Mouse (Mus musculus) lung, adult 2 months (tissue): ENCODE data around the gene Higd1a. TPM values are rescaled to one million over a fixed set of nuclear protein-coding genes. Genes with fewer than 3 reads are reported as not detected.

Source experiments
- DNase-seq: peaks from one replicate; pipeline ENCODE4 v3.0.0; 2022
- H3K4me1 ChIP-seq: fragments of 200-500 bp; 2 replicates; pipeline ENCODE4 v1.6.1; 2011; ENCODE audit warnings: low read length; ENCODE audit not compliant: control insufficient read depth, insufficient read depth
- H3K4me3 ChIP-seq: fragments of 200-500 bp; replicated peaks from 2 replicates; pipeline ENCODE3; 2011; ENCODE audit warnings: low read depth, mild to moderate bottlenecking, control low read depth, low read length; ENCODE audit errors: extremely low read depth
- CTCF ChIP-seq: fragments of 200-500 bp; IDR thresholded peaks from 2 replicates; pipeline ENCODE4 v1.5.1; 2011; ENCODE audit warnings: mild to moderate bottlenecking, low read length, control low read depth; ENCODE audit not compliant: insufficient read depth
- POLR2A ChIP-seq: fragments of 200-500 bp; IDR thresholded peaks from 2 replicates; pipeline ENCODE4 v1.6.1; 2011; ENCODE audit warnings: low read depth, mild to moderate bottlenecking, control low read depth, low read length, borderline replicate concordance; ENCODE audit errors: extremely low read depth
- WGBS: fragments of 180-500 bp; shearing (Covaris S2); methylation state at CpG from one replicate; pipeline ENCODE4 v1.1.7; 2018; 5-methylcytosine and 5-hydroxymethylcytosine counted together
- polyA plus RNA-seq: library from polyadenylated mRNA; depleted of rRNA; stranded (reverse); fragments of >200 nt; gene quantifications from 2 replicates; pipeline ENCODE4 v1.2.3, GENCODE M21; 2012

The Higd1a gene
- polyA plus RNA-seq, 1 experiment, result 24.4 TPM

DNA sequence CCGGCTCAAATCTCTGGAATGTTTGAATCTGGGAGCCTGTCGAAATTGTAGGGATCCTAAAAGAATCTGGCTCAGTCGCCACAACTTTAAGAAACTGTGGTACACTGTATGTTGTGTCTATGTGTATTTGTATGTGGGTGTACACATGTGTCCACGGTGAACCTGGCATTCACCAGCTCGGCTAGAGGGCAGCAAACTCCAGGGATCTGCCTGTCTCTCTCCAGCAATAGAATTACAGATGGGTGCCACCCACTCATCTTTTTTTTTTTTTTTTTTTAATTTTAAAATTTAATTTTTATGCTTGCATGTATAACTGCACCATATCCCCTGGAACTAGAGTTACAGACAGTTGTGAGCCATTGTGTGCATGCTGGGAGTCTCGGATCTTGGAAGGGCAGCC, 23.1 kb upstream of the Higd1a start:
- no peak overlapping the region for H3K4me3 ChIP-seq
- no peak for DNase-seq
- 49% methylated on average over 6 of the region's 6 CpGs for WGBS
- H3K4me1 ChIP-seq, result peaks cover 3% of the 10 kb centered on the region
- TF ChIP-seq CTCF, result peak; percentile 52; the same call in 1 of the 2 replicates
- TF ChIP-seq POLR2A, result no peak

DNA sequence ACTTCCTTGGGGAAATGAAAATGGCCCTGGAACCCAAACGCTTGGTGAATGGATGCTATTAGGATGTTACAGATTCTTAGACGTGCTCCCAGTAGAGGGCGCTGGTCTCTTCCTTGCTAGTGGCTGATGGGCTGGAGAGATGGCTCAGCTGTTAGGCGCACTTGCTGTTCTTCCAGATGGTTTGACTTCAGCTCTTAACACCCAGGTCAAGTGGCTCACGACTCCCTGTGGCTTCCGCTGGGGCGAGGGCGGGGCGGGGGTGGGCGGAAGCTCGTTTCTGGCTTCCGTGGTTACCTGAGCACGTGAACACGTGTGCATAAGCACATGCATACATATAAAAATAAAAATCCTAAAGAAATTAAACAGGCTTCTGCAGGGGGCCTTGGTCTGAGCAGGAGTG, 22.7 kb upstream of the Higd1a start:
- H3K4me3 ChIP-seq, result no peak overlapping the region
- WGBS, result 18% methylated on average over 14 of the region's 14 CpGs
- peaks cover 3% of the 10 kb centered on the region for H3K4me1 ChIP-seq
- DNase-seq, result peak; percentile 59
- peak; percentile 86 for TF ChIP-seq CTCF
- TF ChIP-seq POLR2A, result no peak

DNA sequence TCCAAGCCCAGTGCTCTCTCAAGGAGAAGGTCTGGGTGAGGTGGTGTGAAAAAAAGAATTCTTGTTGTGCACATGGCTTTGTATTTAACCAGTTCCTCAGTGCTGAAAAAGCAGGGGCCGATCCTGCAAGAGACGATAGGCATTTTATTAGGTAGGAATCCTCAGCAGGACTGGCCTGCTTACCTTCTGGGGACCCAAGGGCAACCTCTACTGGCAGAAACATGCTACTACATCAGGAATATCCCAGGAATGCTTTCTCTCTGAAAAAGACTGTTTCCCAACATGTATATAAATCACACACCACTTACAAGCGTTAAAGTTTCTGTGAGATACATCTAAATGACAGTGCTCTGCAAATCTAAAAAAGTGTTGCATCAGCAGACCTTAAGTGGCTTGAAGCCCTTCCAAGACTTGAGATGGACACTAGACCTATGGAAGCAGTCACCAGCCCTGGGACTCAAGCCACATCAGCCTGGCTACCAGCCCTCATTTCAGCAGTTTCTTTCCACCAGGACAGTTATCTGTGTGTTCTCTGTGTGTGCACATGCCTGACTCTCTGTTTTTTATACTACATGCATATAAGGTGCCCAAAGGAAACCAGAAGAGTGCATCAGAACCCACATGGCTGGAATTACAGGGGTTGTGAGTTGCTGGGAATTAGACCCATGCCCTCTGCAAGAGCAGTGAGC, 19.0 kb upstream of the Higd1a start:
- Histone ChIP-seq H3K4me1 (peaks cover under 1% of the 10 kb centered on the region), H3K4me3 (no peak overlapping the region)
- DNase-seq, result no peak
- TF ChIP-seq CTCF (peak; percentile 79), POLR2A (no peak)
- WGBS, result 16% methylated on average over 3 of the region's 3 CpGs

- H3K4me1 ChIP-seq, result no peaks in the 10 kb centered on the region
- no peak overlapping the region for H3K4me3 ChIP-seq
- DNase-seq, result no peak
- TF ChIP-seq POLR2A (no peak), CTCF (no peak)
Observed at GRCm38 (mm10) chr9:121873578-121873977, 15.4 kb upstream of the Higd1a start.

DNA sequence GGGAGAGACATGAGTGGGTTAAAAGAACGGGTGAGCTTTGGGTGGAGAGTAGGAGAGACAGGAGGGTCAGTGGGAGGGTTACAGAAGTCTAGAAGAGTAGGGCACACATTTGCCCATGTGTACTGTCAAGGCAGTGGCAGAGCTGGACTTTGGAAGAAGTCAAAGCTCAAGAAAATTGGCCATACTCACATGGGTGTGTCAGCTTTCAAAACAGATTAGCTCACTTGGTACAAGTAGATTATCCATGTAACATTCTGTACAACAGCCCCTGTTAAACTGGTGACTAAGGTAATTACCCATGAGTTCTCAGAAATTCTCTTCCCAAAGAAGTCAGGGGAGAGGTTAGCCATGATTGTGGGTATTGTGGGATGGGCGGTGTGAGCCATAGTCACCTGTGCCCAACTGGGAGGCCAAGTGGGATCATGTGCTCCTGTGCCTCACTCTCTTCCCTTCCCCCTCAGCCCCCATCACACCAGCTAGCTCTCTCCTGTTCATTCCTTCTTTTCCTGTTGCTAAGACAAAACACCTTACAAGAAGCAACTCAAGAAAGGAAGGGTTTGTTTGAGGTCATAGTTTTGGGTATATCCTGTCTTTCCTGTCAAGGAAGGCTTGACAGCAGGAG, 14.0 kb upstream of the Higd1a start:
- 85% methylated on average over 2 of the region's 2 CpGs for WGBS
- Histone ChIP-seq H3K4me1 (peaks cover 3% of the 10 kb centered on the region; the same call in 1 of the 2 replicates), H3K4me3 (no peak overlapping the region)
- DNase-seq, result no peak
- TF ChIP-seq POLR2A (no peak), CTCF (no peak)

DNA sequence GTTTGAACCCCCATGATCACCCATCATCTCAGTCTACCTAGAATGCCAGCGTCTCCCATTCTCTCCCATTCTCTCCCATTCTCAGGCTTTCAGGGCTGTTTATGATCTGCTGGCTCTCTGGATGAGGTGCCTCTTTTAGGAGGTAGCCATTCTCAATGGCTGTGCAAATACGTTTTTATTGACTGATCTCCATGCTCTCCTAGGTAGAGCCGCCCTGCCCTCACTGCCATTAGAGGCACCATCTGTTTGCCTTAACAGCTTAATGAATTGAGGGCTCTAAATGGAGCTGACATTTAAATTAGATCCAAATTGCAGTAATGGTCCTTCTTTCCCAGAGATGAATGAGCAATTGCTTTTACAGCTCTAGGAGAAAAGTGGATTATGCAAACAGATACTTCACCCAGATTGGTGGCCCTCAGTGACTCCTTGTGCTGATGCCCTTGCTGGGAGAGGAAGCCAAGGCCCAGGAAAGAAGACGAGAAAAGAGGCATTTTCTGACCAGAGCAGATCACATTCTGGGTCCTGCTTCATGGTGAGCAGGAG, 11.9 kb upstream of the Higd1a start:
- H3K4me3 ChIP-seq, result no peak overlapping the region
- TF ChIP-seq CTCF (no peak), POLR2A (no peak)
- no peak for DNase-seq
- H3K4me1 ChIP-seq, result peaks cover 3% of the 10 kb centered on the region; the same call in 1 of the 2 replicates
- 72% methylated on average over 4 of the region's 4 CpGs for WGBS

- no peak for DNase-seq
- no peak for TF ChIP-seq POLR2A
- 83% methylated on average over 5 of the region's 5 CpGs for WGBS
- H3K4me1 ChIP-seq, result peaks cover 3% of the 10 kb centered on the region; the same call in 1 of the 2 replicates
- no peak overlapping the region for H3K4me3 ChIP-seq
Observed at GRCm38 (mm10) chr9:121869432-121869831, 11.3 kb upstream of the Higd1a start.

- no peak for DNase-seq
- 69% methylated on average over 6 of the region's 6 CpGs for WGBS
- TF ChIP-seq POLR2A, result no peak
- TF ChIP-seq CTCF, result no peak
- peaks cover 3% of the 10 kb centered on the region; the same call in 1 of the 2 replicates for H3K4me1 ChIP-seq
- H3K4me3 ChIP-seq, result no peak overlapping the region
Observed at GRCm38 (mm10) chr9:121868236-121868635, 10.1 kb upstream of the Higd1a start.

DNA sequence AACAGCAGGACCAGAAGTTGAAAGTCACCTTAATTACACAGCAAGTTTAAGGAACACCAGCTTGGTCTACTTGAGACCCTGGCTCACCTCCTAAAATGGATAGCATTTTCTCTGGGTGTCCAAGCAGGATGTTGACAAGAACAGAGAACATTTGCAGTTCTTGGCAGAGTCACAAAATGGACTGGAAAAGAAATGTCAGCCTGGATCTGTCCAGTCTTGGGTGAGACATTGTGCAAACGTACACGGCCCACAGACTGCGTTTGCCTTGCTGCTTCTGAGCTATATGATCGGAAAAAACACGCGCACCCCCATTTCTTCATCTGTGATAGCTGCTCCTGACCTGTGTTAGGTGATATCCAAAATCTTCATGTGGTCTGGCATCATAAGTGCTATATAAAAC, 9.5 kb upstream of the Higd1a start:
- Histone ChIP-seq H3K4me1 (peaks cover 3% of the 10 kb centered on the region; the same call in 1 of the 2 replicates), H3K4me3 (no peak overlapping the region)
- DNase-seq, result no peak
- 43% methylated on average over 6 of the region's 6 CpGs for WGBS
- TF ChIP-seq POLR2A (no peak), CTCF (no peak)

DNA sequence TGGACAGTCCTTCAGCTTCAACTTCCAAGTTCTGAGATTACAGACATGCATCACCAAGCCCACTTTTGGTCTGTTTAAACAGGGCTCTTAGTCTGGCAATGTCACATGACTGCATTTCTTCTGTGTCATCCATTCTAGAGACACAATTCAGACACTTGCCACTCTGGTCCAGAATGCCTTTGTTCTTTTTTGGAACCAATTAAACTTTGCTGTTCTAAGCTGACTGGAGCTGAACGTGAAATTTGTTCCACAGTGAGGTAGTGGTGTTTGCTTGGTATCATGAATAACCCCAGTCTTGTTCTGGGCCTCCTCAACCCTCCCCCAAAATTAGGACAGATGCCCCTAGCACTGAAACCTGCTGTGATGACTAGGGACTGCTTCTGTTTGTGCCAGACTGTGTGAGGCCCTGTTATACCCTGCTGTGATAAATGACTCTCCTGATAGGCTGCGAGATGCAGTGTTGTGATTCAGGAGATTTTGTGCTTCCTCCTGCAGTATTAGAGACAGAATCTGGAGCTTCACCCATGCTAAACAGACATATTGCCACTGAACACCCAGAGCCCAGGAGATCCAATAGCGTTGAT, 7.4 kb upstream of the Higd1a start:
- TF ChIP-seq POLR2A (no peak), CTCF (no peak)
- DNase-seq, result no peak
- 40% methylated on average over 3 of the region's 3 CpGs for WGBS
- Histone ChIP-seq H3K4me3 (no peak overlapping the region), H3K4me1 (peaks cover 3% of the 10 kb centered on the region; the same call in 1 of the 2 replicates)
